Mouse (Mus musculus) thymus, adult 2 months (tissue): ENCODE measurements at regions not wholly inside any gene's neighbourhood (a gene's known extent, or its start where the extent isn't known, plus 50 kb on each side); places are given as distances from the start of the nearest gene placed in this dataset.

Source experiments
- CTCF ChIP-seq: fragments of 200-500 bp; IDR thresholded peaks from 2 replicates; pipeline ENCODE4 v1.5.1; 2012; ENCODE audit warnings: mild to moderate bottlenecking, control low read depth, low read length, moderate library complexity, borderline replicate concordance; ENCODE audit not compliant: control insufficient read depth, poor library complexity, insufficient read depth; ENCODE audit errors: extremely low read depth
- POLR2A ChIP-seq: fragments of 200-500 bp; IDR thresholded peaks from 2 replicates; pipeline ENCODE4 v1.6.1; 2012; ENCODE audit warnings: mild to moderate bottlenecking, low read length, control low read depth, moderate library complexity; ENCODE audit not compliant: control insufficient read depth, poor library complexity, insufficient read depth; ENCODE audit errors: extremely low read depth

DNA sequence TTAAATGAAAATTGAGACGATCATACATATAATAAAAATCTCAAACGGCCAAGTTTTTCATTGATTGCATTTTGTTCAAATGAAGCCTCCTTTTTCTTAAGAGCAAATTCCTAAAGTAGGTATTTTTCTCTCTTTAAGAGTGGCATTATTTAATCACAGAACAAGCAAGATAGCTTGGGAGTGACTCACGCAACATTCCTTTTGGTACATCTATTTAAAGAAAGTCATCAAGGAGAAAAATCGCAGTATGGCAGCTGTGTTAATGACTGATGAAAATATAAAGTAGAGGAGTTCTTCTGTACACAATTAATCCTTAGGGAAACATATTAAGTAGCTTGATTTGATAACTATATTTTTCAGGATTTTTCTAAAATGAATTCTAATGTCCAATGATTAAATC, 448.0 kb upstream of the Ccnh start:
- TF ChIP-seq POLR2A = no peak
- no peak for TF ChIP-seq CTCF
